Mouse (Mus musculus): ENCODE results near the gene Bckdha. TPM values are rescaled to one million over a fixed set of nuclear protein-coding genes. Genes with fewer than 3 reads are reported as not detected.
A peak's percentile ranks its signal among the peaks of the same experiment; 100 is the strongest.

Bckdha gene
- polyA plus RNA-seq, 2 experiments, result 17.3 to 20.1 TPM

DNA sequence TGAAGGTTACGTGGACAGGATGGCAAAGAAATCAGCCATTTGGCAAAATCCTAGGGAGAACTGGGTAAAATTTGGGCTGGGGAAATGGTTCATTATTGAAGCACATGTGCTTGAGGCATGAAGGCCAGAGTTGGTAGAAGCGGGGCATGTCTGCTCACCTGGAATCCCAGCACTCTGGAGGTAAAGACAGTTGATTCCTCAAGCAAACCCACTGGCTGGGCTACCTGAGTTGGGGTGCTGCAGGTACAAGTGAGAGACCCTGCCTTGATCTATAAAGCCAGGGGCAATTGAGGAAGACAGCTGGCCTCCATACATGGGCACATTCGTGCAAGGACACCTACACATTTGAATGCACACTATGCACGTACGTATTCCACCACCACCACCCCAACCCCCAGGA, 38.7 kb downstream of the Bckdha start:
- ATAC-seq (ENCODE audit: insufficient read depth), result no peak
- WGBS (ENCODE audit: insufficient replicate concordance), result 77% methylated on average over 5 of the region's 5 CpGs
- peak overlapping the region; percentile 85 for H3K4me2 ChIP-seq (ENCODE audit: low read depth)

GRCm38 (mm10) chr7:25619722-25619991, 39.1 kb downstream of the Bckdha start:
- no peak for ATAC-seq (ENCODE audit: insufficient read depth)
- Histone ChIP-seq H3K9me3 (ENCODE audit: control insufficient read depth, low read length) (no peaks in the 10 kb centered on the region), H3K36me3 (replicated peaks; ENCODE audit: control insufficient read depth, insufficient read depth, low read depth) (no peaks in the 10 kb centered on the region), H3K4me1 (replicated peaks; ENCODE audit: control insufficient read depth in 2 of 2, insufficient read depth in 2 of 2, low read length in 1 of 2) (peaks cover 6 to 11% of the 10 kb centered on the region in 2 experiments; a peak in 3 of 4 replicates), H3K9ac (replicated peaks) (peak overlapping the region; percentile 63), H3K4me2 (ENCODE audit: low read depth) (peak overlapping the region; percentile 85), H3K27me3 (ENCODE audit: control insufficient read depth, insufficient read depth, low read length) (no peaks in the 10 kb centered on the region), H3K27ac (no peak overlapping the region), H3K4me3 (ENCODE audit: insufficient read depth in 1 of 2, low read depth in 2 of 2, low read length in 2 of 2) (peak overlapping the region; percentile 64 to 79)
- TF ChIP-seq EP300 (IDR thresholded peaks at IDR 0.05; ENCODE audit: low read depth) (no peak), CTCF (IDR thresholded peaks at IDR 0.05; ENCODE audit: low read depth) (no peak)
- 18% methylated on average over 5 of the region's 5 CpGs for WGBS (ENCODE audit: insufficient replicate concordance)
- DNase-seq (ENCODE audit: low read depth in 3 of 3, low spot score in 3 of 3), result no peak

More for the DNA sequence above, 38.7 kb downstream of the Bckdha start:
- Histone ChIP-seq H3K9ac (replicated peaks) (no peak overlapping the region), H3K27me3 (ENCODE audit: control insufficient read depth, insufficient read depth, low read length) (no peaks in the 10 kb centered on the region), H3K27ac (no peak overlapping the region), H3K4me1 (replicated peaks; ENCODE audit: control insufficient read depth in 2 of 2, insufficient read depth in 2 of 2, low read length in 1 of 2) (peaks cover 6 to 11% of the 10 kb centered on the region in 2 experiments; a peak in 3 of 4 replicates), H3K36me3 (replicated peaks; ENCODE audit: control insufficient read depth, insufficient read depth, low read depth) (no peaks in the 10 kb centered on the region), H3K4me3 (ENCODE audit: insufficient read depth in 1 of 2, low read depth in 2 of 2, low read length in 2 of 2) (peak overlapping the region in 1 of 2 experiments; percentile 79; a peak in 3 of 4 replicates), H3K9me3 (ENCODE audit: control insufficient read depth, low read length) (no peaks in the 10 kb centered on the region)
- no peak for TF ChIP-seq CTCF (IDR thresholded peaks at IDR 0.05; ENCODE audit: low read depth)
- TF ChIP-seq EP300 (IDR thresholded peaks at IDR 0.05; ENCODE audit: low read depth), result no peak
- DNase-seq (ENCODE audit: low read depth in 3 of 3, low spot score in 3 of 3), result no peak

- Histone ChIP-seq H3K27me3 (ENCODE audit: control insufficient read depth, insufficient read depth, low read length) (no peaks in the 10 kb centered on the region), H3K4me2 (ENCODE audit: low read depth) (peak within 1 kb of the TSS; percentile 85), H3K27ac (no peak within 1 kb of the TSS), H3K9me3 (ENCODE audit: control insufficient read depth, low read length) (no peaks in the 10 kb centered on the region), H3K4me1 (replicated peaks; ENCODE audit: control insufficient read depth in 2 of 2, insufficient read depth in 2 of 2, low read length in 1 of 2) (peaks cover 6 to 11% of the 10 kb centered on the region in 2 experiments; a peak in 3 of 4 replicates), H3K9ac (replicated peaks) (peak within 1 kb of the TSS; percentile 63), H3K36me3 (replicated peaks; ENCODE audit: control insufficient read depth, insufficient read depth, low read depth) (no peaks in the 10 kb centered on the region), H3K4me3 (ENCODE audit: insufficient read depth in 1 of 2, low read depth in 2 of 2, low read length in 2 of 2) (peak within 1 kb of the TSS; percentile 64 to 79)
- peak; percentile 84 to 87 (median 85) for DNase-seq (ENCODE audit: low read depth in 3 of 3, low spot score in 3 of 3)
- TF ChIP-seq CTCF (IDR thresholded peaks at IDR 0.05; ENCODE audit: low read depth) (no peak), EP300 (IDR thresholded peaks at IDR 0.05; ENCODE audit: low read depth) (no peak)
- peak; percentile 87 for ATAC-seq (ENCODE audit: insufficient read depth)
- WGBS (ENCODE audit: insufficient replicate concordance), result 2% methylated on average over 53 of the region's 53 CpGs
These were observed 39.7 kb downstream of the Bckdha start, which contains the start of gene Dmac2 for GRCm38 (mm10) chr7:25618865-25619721. Gene Dmac2, plus strand, starts transcription at chr7:25619414.

GRCm38 (mm10) chr7:25617376-25618160, 41.2 kb downstream of the Bckdha start:
- no peak for ATAC-seq (ENCODE audit: insufficient read depth)
- TF ChIP-seq CTCF (IDR thresholded peaks at IDR 0.05; ENCODE audit: low read depth) (no peak), EP300 (IDR thresholded peaks at IDR 0.05; ENCODE audit: low read depth) (no peak)
- Histone ChIP-seq H3K9me3 (ENCODE audit: control insufficient read depth, low read length) (no peaks in the 10 kb centered on the region), H3K27me3 (ENCODE audit: control insufficient read depth, insufficient read depth, low read length) (no peaks in the 10 kb centered on the region), H3K4me3 (ENCODE audit: insufficient read depth in 1 of 2, low read depth in 2 of 2, low read length in 2 of 2) (no peak overlapping the region), H3K4me2 (ENCODE audit: low read depth) (no peak overlapping the region), H3K9ac (replicated peaks) (no peak overlapping the region), H3K4me1 (replicated peaks; ENCODE audit: control insufficient read depth in 2 of 2, insufficient read depth in 2 of 2, low read length in 1 of 2) (peaks cover 6 to 11% of the 10 kb centered on the region in 2 experiments; a peak in 3 of 4 replicates), H3K27ac (no peak overlapping the region), H3K36me3 (replicated peaks; ENCODE audit: control insufficient read depth, insufficient read depth, low read depth) (no peaks in the 10 kb centered on the region)
- DNase-seq (ENCODE audit: low read depth in 3 of 3, low spot score in 3 of 3), result no peak
- whole genome bisulfite sequencing (ENCODE audit: insufficient replicate concordance), result 69% methylated on average over 10 of the region's 10 CpGs

DNA sequence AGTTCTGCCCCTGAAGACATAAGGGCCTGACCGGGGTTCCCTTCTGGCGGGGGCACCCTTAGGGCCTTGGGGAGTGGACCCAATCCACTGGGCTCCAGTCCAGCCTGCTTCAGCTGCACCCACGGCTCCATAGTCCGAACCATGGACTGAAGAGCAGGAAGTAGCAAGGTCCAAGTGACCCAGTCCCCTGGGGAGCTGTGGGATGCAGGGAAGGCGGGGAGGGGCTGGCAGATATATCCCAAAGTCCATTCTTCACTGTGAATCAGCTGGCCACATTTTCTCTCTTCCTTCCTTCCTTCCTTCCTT, 43.1 kb downstream of the Bckdha start, which contains the start of gene Erich4:
Gene Erich4 (minus strand): TSS at position 187 of the 306 bp plus-strand sequence.
- H3K4me2 ChIP-seq (ENCODE audit: low read depth), result no peak within 1 kb of the TSS
- no peaks in the 10 kb centered on the region for H3K9me3 ChIP-seq (ENCODE audit: control insufficient read depth, low read length)
- no peaks in the 10 kb centered on the region for H3K27me3 ChIP-seq (ENCODE audit: control insufficient read depth, insufficient read depth, low read length)
- H3K27ac ChIP-seq, result no peak within 1 kb of the TSS
- WGBS (ENCODE audit: insufficient replicate concordance), result 66% methylated on average over 5 of the region's 5 CpGs
- H3K4me3 ChIP-seq (ENCODE audit: insufficient read depth in 1 of 2, low read depth in 2 of 2, low read length in 2 of 2), result no peak within 1 kb of the TSS
- ATAC-seq (ENCODE audit: insufficient read depth), result no peak
- peaks cover 6 to 11% of the 10 kb centered on the region in 2 experiments; a peak in 3 of 4 replicates for H3K4me1 ChIP-seq (replicated peaks; ENCODE audit: control insufficient read depth in 2 of 2, insufficient read depth in 2 of 2, low read length in 1 of 2)
- H3K9ac ChIP-seq (replicated peaks), result no peak within 1 kb of the TSS
- H3K36me3 ChIP-seq (replicated peaks; ENCODE audit: control insufficient read depth, insufficient read depth, low read depth), result no peaks in the 10 kb centered on the region
- DNase-seq (ENCODE audit: low read depth in 3 of 3, low spot score in 3 of 3), result no peak
- TF ChIP-seq EP300 (IDR thresholded peaks at IDR 0.05; ENCODE audit: low read depth), result no peak

Measured in liver, embryonic 14.5 days (tissue).